Mouse (Mus musculus) layer of hippocampus, postnatal 14 days (tissue): ENCODE measurements around the gene Masp2. TPM values are rescaled to one million over a fixed set of nuclear protein-coding genes. Genes with fewer than 3 reads are reported as not detected.

ENCODE experiments used
- total RNA-seq, 2 experiments: library from RNA; stranded (reverse); gene quantifications; 2 replicates each; pipeline ENCODE4 v1.2.3; 2021

The Masp2 gene
- total RNA-seq, 2 experiments from 2014 or later: 1.0 to 1.8 TPM

Other genes starting within 250 kb of the Masp2 start
- gene Ubiad1, start 157.8 kb upstream of the Masp2 start, total RNA-seq: 1 to 10 TPM; 8.9 to 9.1 TPM
- 10 to 100 TPM; 80.2 to 80.7 TPM for gene Mtor, start 153.9 kb upstream of the Masp2 start, total RNA-seq
- gene Angptl7, start 102.1 kb upstream of the Masp2 start, total RNA-seq: under 1 TPM; 0.29 to 0.30 TPM
- 10 to 100 TPM; 48.9 to 52.4 TPM for gene Exosc10, start 44.1 kb upstream of the Masp2 start, total RNA-seq
- 10 to 100 TPM; 69.0 to 73.3 TPM for gene Srm, start 11.1 kb upstream of the Masp2 start, total RNA-seq
- gene Tardbp, start 24.5 kb downstream of the Masp2 start, total RNA-seq: 100 to 1,000 TPM; 199 to 208 TPM
- not detected for gene Gm572, start 40.8 kb downstream of the Masp2 start, total RNA-seq
- 1 to 10 TPM in 1 of 2 experiments, under 1 TPM in 1; 0.88 to 1.1 TPM for gene Casz1, start 201.9 kb downstream of the Masp2 start, total RNA-seq